Mouse (Mus musculus): ENCODE results near the gene Cadps2. TPM values are rescaled to one million over a fixed set of nuclear protein-coding genes. Genes with fewer than 3 reads are reported as not detected.

Gene Cadps2
- polyA plus RNA-seq, 1 experiment from 2014 or later = 6.1 TPM

DNA sequence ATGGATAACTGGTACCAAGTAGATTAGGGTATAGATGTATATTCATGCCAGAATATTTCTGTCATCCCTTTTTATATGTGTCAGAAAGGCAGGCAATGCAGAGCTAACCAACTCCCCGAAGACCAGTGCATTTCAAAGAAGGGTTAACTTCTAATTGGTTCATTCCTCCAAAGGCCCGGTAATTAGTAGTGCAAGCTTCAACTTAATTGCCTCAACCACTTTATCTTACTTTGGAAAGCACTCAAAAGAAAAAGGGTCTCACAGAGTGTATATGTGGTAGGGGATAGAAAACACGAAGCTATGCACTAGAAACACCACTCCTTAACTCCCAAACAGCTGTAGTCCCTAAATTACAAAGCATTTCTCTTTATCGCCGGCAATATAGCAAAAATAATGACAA lies 90.4 kb downstream of the Cadps2 start:
- peak; percentile 72; the same call in 1 of the 2 replicates for ATAC-seq (replicated peaks)
- 21% methylated on average over 5 of the region's 5 CpGs for WGBS

DNA sequence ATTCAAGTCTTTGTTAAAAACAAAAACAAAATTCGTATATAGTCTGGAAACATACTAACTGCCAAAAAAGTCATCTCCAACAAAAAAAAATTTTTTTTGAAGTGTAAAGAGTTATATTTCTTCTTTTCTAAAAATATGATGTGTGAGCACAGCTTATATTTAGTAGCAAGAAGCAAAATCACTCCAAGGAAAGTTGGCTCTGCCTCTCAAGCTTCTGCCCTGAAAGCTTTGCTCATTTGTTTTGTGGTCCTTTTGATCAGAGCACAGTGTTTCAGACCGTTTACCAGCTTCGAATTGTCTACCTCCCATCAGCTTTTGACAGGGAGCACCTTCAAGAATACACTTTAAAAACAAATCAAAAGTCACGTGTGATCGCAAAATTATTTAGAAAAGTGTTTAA lies 99.2 kb downstream of the Cadps2 start:
- Histone ChIP-seq H3K9me3 (no peaks in the 10 kb centered on the region), H3K27ac (replicated peaks) (no peak overlapping the region), H3K4me2 (replicated peaks) (no peak overlapping the region), H3K36me3 (no peaks in the 10 kb centered on the region), H3K4me3 (no peak overlapping the region), H3K4me1 (no peaks in the 10 kb centered on the region), H3K27me3 (no peaks in the 10 kb centered on the region), H3K9ac (replicated peaks) (no peak overlapping the region)
- WGBS = 58% methylated on average over 5 of the region's 5 CpGs
- no peak for ATAC-seq (replicated peaks)

More for the DNA sequence above, 90.4 kb downstream of the Cadps2 start:
- no peak overlapping the region for H3K4me3 ChIP-seq
- no peaks in the 10 kb centered on the region for H3K36me3 ChIP-seq
- no peaks in the 10 kb centered on the region for H3K27me3 ChIP-seq
- H3K4me2 ChIP-seq (replicated peaks) = no peak overlapping the region
- H3K27ac ChIP-seq (replicated peaks) = no peak overlapping the region
- no peaks in the 10 kb centered on the region for H3K9me3 ChIP-seq
- no peaks in the 10 kb centered on the region for H3K4me1 ChIP-seq
- H3K9ac ChIP-seq (replicated peaks) = no peak overlapping the region

DNA sequence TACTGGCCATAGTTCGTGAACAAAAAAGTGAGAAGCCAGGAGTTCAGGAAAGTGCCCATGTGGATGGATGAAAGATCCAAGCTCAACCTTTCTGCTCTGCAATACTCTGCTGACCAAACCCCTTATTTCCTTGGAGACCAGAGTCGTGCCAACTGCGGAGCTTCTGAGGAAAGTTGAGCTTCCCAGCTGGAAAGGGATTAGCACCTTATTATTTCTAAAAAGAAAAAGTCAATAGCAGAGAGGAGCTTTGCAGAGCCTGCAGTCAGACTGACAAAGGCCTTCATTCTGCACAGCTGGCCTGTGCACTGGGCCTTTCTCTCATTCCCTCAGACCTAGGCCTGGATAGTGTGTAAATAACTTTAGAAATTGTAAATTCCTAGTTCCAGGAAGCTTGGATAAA lies 106.5 kb downstream of the Cadps2 start:
- H3K9ac ChIP-seq (replicated peaks) = no peak overlapping the region
- H3K36me3 ChIP-seq = no peaks in the 10 kb centered on the region
- H3K4me1 ChIP-seq = no peaks in the 10 kb centered on the region
- no peak overlapping the region for H3K27ac ChIP-seq (replicated peaks)
- no peak overlapping the region for H3K4me2 ChIP-seq (replicated peaks)
- H3K4me3 ChIP-seq = no peak overlapping the region
- H3K27me3 ChIP-seq = no peaks in the 10 kb centered on the region
- no peaks in the 10 kb centered on the region for H3K9me3 ChIP-seq
- no peak for ATAC-seq (replicated peaks)
- 4% methylated on average over 3 of the region's 3 CpGs for WGBS

DNA sequence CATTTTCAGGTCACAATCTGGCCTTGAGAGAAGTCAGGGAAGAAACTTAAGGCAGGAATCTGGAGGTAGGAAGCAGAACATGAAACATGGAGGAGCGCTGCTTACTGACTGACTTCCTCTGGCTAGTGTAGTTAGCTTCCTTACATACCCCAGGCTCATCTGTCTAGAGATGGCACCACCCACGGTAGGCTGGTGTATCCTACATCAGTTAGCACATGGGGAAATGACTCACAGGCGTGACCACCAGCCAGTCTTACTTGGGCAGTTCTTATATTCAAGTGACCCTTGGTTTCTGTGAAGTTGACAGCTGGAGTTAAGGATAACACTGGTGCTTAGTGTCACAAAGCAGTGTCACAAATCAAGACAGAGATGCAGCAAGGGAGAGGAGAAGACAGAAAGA lies 110.6 kb downstream of the Cadps2 start:
- H3K9me3 ChIP-seq = no peaks in the 10 kb centered on the region

DNA sequence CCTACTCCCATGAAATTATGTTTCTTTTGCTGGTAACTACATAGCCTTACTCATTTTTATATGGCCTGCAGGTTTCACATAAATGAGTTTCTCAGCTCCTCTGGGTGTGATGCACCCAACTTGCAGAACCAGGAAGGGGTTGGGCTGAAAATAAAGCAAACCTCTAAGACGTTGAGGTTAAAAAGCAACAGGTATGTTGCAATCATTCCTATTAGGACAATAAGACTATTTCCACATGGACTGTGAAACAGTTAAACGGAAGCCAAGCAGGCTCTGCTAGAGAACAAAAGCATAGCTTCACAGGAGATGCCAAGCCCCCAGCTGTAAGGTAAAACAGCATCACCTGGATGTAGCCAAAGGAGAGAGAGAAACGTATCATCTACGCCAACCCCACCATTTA lies 115.5 kb downstream of the Cadps2 start:
- H3K36me3 ChIP-seq = no peaks in the 10 kb centered on the region
- no peak overlapping the region for H3K4me2 ChIP-seq (replicated peaks)
- H3K27ac ChIP-seq (replicated peaks) = no peak overlapping the region
- no peak overlapping the region for H3K9ac ChIP-seq (replicated peaks)
- ATAC-seq (replicated peaks) = no peak
- H3K9me3 ChIP-seq = no peaks in the 10 kb centered on the region
- no peak overlapping the region for H3K4me3 ChIP-seq
- H3K4me1 ChIP-seq = no peaks in the 10 kb centered on the region
- no peaks in the 10 kb centered on the region for H3K27me3 ChIP-seq
- 84% methylated on average over 4 of the region's 4 CpGs for WGBS

More for the DNA sequence above, 110.6 kb downstream of the Cadps2 start:
- Histone ChIP-seq H3K36me3 (no peaks in the 10 kb centered on the region), H3K27ac (replicated peaks) (no peak overlapping the region), H3K4me1 (no peaks in the 10 kb centered on the region), H3K27me3 (no peaks in the 10 kb centered on the region), H3K4me3 (no peak overlapping the region), H3K4me2 (replicated peaks) (no peak overlapping the region), H3K9ac (replicated peaks) (no peak overlapping the region)
- WGBS = 82% methylated on average over 3 of the region's 3 CpGs
- ATAC-seq (replicated peaks) = no peak

DNA sequence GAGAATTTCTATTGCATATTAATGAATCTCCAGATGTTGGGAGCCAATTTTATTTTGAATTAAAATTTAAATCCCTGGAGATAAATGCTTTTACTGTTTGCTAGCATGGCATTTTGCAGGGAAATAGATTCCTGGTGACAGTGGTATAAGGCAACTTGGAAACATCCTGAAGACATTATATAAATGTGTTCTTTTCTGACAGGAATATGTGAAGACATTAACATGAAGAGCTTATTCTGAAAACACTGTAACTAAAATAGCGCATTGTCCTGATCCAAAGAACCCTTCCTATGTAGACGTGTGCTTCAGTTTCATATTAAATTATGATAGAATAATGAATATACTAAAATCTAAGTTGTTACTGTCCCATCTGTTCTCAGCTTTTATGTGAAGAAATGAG lies 118.8 kb downstream of the Cadps2 start:
- no peak for ATAC-seq (replicated peaks)
- no peak overlapping the region for H3K4me3 ChIP-seq
- H3K27me3 ChIP-seq = no peaks in the 10 kb centered on the region
- 95% methylated on average over 2 of the region's 2 CpGs for WGBS
- H3K27ac ChIP-seq (replicated peaks) = no peak overlapping the region
- no peaks in the 10 kb centered on the region for H3K36me3 ChIP-seq
- H3K4me2 ChIP-seq (replicated peaks) = no peak overlapping the region
- H3K9ac ChIP-seq (replicated peaks) = no peak overlapping the region
- no peaks in the 10 kb centered on the region for H3K9me3 ChIP-seq
- no peaks in the 10 kb centered on the region for H3K4me1 ChIP-seq

DNA sequence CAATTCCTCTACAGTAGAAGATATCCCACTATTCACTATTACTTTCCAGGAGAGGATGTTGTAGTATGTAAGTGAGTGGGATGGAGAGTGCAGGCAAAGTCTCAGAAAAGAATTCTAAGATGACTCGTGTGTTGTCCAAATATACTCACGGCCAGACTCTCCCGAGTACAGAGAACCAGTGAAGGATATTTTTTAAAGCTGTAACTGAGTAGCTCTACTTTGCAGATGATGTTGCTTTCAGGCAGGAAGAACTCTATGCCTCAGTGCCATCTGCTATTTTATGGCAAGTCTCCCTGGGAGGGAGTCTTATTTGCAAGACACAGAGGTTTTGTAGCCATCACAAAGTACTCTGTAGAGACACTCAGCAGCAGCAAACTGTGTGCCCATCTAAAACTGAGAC lies 131.7 kb downstream of the Cadps2 start:
- Histone ChIP-seq H3K9me3 (no peaks in the 10 kb centered on the region), H3K36me3 (no peaks in the 10 kb centered on the region), H3K4me3 (no peak overlapping the region), H3K4me2 (replicated peaks) (no peak overlapping the region), H3K4me1 (no peaks in the 10 kb centered on the region), H3K9ac (replicated peaks) (no peak overlapping the region), H3K27me3 (no peaks in the 10 kb centered on the region), H3K27ac (replicated peaks) (no peak overlapping the region)
- WGBS = 87% methylated on average over 3 of the region's 3 CpGs
- ATAC-seq (replicated peaks) = no peak

DNA sequence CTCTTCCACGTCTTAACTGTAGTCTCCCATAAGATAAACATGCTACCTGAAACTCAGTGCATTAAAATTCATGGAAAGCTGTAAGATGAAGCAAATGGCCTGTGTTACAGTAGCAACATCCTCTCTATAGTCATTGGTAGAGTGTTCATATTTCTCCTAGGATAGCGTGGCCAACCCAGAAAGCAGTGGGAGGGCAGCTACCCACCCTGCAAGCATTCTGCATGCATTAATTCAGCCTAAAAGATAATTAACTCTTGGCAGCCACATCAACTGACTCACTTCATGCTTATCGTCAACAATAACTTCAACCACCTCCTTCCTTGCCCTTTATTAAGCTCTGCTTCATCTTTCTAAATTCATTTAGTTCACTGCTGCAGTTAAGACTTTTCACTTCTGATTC lies 138.3 kb downstream of the Cadps2 start:
- H3K4me3 ChIP-seq = no peak overlapping the region
- H3K27me3 ChIP-seq = no peaks in the 10 kb centered on the region
- H3K36me3 ChIP-seq = no peaks in the 10 kb centered on the region
- no peak overlapping the region for H3K27ac ChIP-seq (replicated peaks)
- no peak for ATAC-seq (replicated peaks)
- no peaks in the 10 kb centered on the region; the same call in 1 of the 2 replicates for H3K4me1 ChIP-seq
- H3K9ac ChIP-seq (replicated peaks) = no peak overlapping the region
- no peak overlapping the region for H3K4me2 ChIP-seq (replicated peaks)
- H3K9me3 ChIP-seq = no peaks in the 10 kb centered on the region
- WGBS = 53% methylated on average over 3 of the region's 3 CpGs

DNA sequence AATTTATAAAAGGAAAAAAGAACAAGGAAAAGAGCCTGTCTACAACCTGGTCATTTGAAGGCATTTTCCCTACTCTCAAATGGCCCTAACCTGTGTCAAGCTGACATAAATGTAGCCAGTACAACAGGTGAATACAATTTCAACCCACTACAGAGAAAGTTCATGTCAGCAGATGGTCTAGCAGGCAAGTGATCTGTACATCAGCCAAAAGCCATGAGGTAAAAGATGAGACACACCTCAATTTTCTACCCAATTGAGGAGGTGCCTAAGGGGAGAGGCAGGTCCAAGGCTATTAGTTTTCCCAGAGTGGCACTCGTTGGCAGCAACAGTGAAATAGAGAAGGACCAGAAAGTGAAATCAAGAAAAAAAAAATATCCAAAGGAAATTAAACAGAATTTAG lies 161.0 kb downstream of the Cadps2 start:
- ATAC-seq (replicated peaks) = no peak
- H3K27me3 ChIP-seq = no peaks in the 10 kb centered on the region
- H3K27ac ChIP-seq (replicated peaks) = no peak overlapping the region
- H3K4me2 ChIP-seq (replicated peaks) = no peak overlapping the region
- no peak overlapping the region for H3K4me3 ChIP-seq
- no peaks in the 10 kb centered on the region for H3K4me1 ChIP-seq
- WGBS = 85% methylated on average over 1 of the region's 1 CpGs
- H3K9ac ChIP-seq (replicated peaks) = no peak overlapping the region
- H3K36me3 ChIP-seq = no peaks in the 10 kb centered on the region
- H3K9me3 ChIP-seq = no peaks in the 10 kb centered on the region

DNA sequence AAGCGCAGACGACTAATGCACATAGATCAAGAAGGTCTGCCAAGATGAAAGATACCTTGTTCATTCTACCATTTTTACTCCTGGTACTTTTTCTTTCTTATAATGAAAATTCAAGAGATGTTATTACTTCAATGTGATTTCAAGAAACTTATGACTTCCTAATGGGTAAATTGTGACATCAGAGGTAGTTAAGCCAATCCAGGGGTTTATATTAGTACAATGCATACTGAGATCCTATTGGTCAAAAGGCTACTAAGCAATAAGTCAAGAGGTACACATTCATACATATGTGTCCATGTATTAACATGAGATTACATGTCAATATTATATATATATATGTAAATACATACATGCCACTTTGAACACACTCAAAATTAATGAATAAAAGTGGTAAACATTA lies 184.2 kb downstream of the Cadps2 start, which contains the start of gene Rnf148:
Gene Rnf148, minus strand, starts transcription at position 101 of the 400 bp plus-strand sequence.
- Histone ChIP-seq H3K4me2 (replicated peaks) (no peak within 1 kb of the TSS), H3K9ac (replicated peaks) (no peak within 1 kb of the TSS), H3K27me3 (no peaks in the 10 kb centered on the region), H3K27ac (replicated peaks) (no peak within 1 kb of the TSS), H3K4me3 (no peak within 1 kb of the TSS), H3K9me3 (no peaks in the 10 kb centered on the region), H3K36me3 (no peaks in the 10 kb centered on the region), H3K4me1 (no peaks in the 10 kb centered on the region)
- WGBS = 88% methylated on average over 2 of the region's 2 CpGs
- no peak for ATAC-seq (replicated peaks)

DNA sequence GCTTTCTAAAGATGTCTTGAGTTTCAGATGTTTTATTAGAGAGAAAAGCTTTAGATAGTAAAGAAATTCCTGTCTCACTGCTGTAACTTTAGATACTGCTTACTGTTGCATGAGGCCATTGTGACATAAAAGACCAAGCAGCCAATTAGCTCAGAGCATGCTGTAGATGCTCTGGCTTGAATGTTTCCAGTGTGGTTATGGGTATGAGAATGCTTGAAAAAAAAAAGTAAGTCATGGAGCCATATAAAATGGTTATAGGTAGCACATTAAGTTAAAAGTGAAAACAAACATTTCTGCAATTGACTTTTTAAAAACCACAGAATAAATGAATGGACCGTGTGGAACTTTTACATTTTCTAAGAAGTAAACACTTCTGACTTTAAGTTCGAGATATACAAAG lies 189.0 kb downstream of the Cadps2 start, which contains the start of gene Rnf133:
Gene Rnf133, minus strand, starts transcription at position 101 of the 400 bp plus-strand sequence.
- no peak within 1 kb of the TSS for H3K9ac ChIP-seq (replicated peaks)
- no peaks in the 10 kb centered on the region for H3K4me1 ChIP-seq
- no peaks in the 10 kb centered on the region for H3K9me3 ChIP-seq
- WGBS = 96% methylated on average over 2 of the region's 2 CpGs
- no peak within 1 kb of the TSS for H3K4me3 ChIP-seq
- H3K27me3 ChIP-seq = no peaks in the 10 kb centered on the region
- H3K4me2 ChIP-seq (replicated peaks) = no peak within 1 kb of the TSS
- H3K36me3 ChIP-seq = no peaks in the 10 kb centered on the region
- H3K27ac ChIP-seq (replicated peaks) = no peak within 1 kb of the TSS
- ATAC-seq (replicated peaks) = no peak

DNA sequence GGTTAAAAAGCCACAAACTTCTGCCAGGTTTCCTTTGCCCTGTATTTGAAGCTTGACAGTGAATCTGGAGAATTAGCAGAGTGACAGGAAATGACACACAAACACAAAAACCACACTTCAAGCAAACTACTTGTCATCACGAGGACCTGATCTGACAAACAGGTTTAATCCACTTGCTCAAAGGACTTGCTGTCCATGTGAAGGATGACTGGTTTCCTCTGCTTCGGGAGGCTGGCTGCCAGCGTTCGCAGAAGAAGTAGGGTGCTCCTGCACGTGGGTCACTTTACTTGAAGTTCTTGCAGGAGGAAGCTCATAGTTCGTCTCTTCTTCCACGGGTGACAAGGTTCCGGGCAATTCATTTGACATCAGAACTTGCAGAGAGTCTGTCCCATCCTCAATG lies 190.5 kb downstream of the Cadps2 start:
- H3K4me3 ChIP-seq = no peak overlapping the region
- H3K27ac ChIP-seq (replicated peaks) = no peak overlapping the region
- H3K9ac ChIP-seq (replicated peaks) = no peak overlapping the region
- H3K4me2 ChIP-seq (replicated peaks) = no peak overlapping the region
- ATAC-seq (replicated peaks) = no peak
- H3K4me1 ChIP-seq = no peaks in the 10 kb centered on the region
- no peaks in the 10 kb centered on the region for H3K36me3 ChIP-seq
- no peaks in the 10 kb centered on the region for H3K27me3 ChIP-seq
- 89% methylated on average over 8 of the region's 8 CpGs for WGBS
- H3K9me3 ChIP-seq = no peaks in the 10 kb centered on the region

DNA sequence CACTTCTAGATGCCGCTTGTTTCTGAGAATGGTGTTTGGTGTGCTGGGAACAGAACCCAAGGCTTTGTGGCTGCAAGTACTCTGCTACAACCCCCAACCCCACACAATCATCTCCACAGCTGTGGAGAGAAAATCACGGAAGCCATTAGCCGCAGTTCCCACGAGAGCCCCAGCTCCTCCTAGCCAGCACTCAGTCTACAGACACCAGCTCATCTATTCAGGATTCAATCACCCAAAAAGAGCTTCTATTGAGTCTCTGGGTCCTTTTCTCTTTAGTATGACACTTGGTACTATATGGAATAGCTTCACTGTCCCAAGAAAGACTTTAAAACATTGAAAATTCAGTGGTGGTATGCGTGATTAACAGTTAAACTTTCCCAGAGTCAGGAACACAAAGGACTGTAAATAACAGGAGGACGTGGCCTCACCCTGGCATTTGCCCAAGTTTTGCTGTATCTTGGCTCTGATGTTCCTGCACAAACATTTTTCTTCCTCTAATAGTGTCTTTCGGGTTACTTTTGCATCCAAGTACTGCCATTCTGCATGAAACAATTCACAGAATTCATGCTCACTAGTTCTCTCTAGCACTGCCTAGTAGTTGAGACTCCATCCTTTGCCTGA lies 191.5 kb downstream of the Cadps2 start:
- Histone ChIP-seq H3K4me1 (no peaks in the 10 kb centered on the region), H3K36me3 (no peaks in the 10 kb centered on the region), H3K4me2 (replicated peaks) (no peak overlapping the region), H3K9ac (replicated peaks) (no peak overlapping the region), H3K9me3 (no peaks in the 10 kb centered on the region), H3K4me3 (no peak overlapping the region), H3K27me3 (no peaks in the 10 kb centered on the region), H3K27ac (replicated peaks) (no peak overlapping the region)
- ATAC-seq (replicated peaks) = no peak
- 47% methylated on average over 7 of the region's 7 CpGs for WGBS
